Comparison of ENCODE assay signal across 7 mouse cellular contexts in the genomic region with DNA sequence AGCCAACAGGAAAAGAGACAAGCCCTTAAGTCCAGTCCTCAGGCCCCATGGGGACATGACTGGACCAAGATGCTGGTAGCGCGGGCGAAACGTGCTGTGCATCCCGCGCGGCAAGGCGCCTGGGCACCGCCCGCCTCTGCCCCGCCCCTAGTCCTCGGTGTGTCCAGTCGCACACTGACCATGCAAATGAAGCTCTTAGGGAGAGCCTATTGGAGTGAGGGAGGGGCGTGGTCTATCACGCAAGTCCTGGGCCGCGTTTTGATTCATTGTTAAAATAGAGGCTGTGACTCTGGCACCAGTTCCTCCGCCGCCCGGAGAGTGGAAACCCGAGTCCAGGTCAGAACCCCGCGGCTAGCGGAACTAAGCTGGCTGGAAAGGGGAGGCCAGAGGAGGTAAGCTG. TPM values are rescaled to one million over a fixed set of nuclear protein-coding genes. Genes with fewer than 3 reads are reported as not detected.
DNase-seq lines count a peak whose midpoint lies in the region; ATAC-seq and TF ChIP-seq lines count a peak whose summit lies in the region.

TSS of gene Triobp (plus strand) at position 68 of the 400 bp plus-strand sequence.

- TF ChIP-seq POLR2A in small intestine, adult 2 months (IDR thresholded peaks at IDR 0.05; ENCODE audit: low read depth, low read length), result no peak

- H3K4me1 ChIP-seq in intestine, embryonic 15.5 days (replicated peaks), result peaks cover 13% of the 10 kb centered on the region
- H3K4me1 ChIP-seq in midbrain, embryonic 11.5 days (ENCODE audit: control insufficient read depth, insufficient read depth, low read length), result peaks cover 10% of the 10 kb centered on the region; the same call in 1 of the 2 replicates
- H3K4me1 ChIP-seq in small intestine, adult 2 months (ENCODE audit: control insufficient read depth, insufficient read depth, insufficient read length, low read length), result peaks cover 4% of the 10 kb centered on the region; the same call in 1 of the 2 replicates

- TF ChIP-seq CTCF in small intestine, adult 2 months (IDR thresholded peaks at IDR 0.05; ENCODE audit: extremely low read depth, insufficient read length, insufficient replicate concordance, low read depth, low read length), result no peak

- peak; percentile 90 for DNase-seq in adrenal gland, postnatal 10 days
- peak; percentile 90 for DNase-seq in embryo, embryonic 9.5 days (ENCODE audit: extremely low spot score)
- peak; percentile 70 to 83 for DNase-seq in gastrocnemius, postnatal 36 days
- DNase-seq in left cerebral cortex, postnatal 4 days, result peak; percentile 91
- peak; percentile 97 for DNase-seq in midbrain, embryonic 11.5 days (ENCODE audit: low spot score, missing footprints)

- WGBS in intestine, embryonic 15.5 days, result under 1% methylated on average over 24 of the region's 24 CpGs
- WGBS in midbrain, embryonic 11.5 days, result under 1% methylated on average over 24 of the region's 24 CpGs
- under 1% methylated on average over 24 of the region's 24 CpGs for WGBS in small intestine, adult 2 months

- H3K9ac ChIP-seq in intestine, embryonic 15.5 days, result peak within 1 kb of the TSS; percentile 48
- peak within 1 kb of the TSS; percentile 85 for H3K9ac ChIP-seq in midbrain, embryonic 11.5 days (ENCODE audit: low read length)

- no peaks in the 10 kb centered on the region for H3K36me3 ChIP-seq in intestine, embryonic 15.5 days
- H3K36me3 ChIP-seq in midbrain, embryonic 11.5 days (ENCODE audit: control insufficient read depth, insufficient read depth, low read length), result no peaks in the 10 kb centered on the region; the same call in 1 of the 2 replicates
- no peaks in the 10 kb centered on the region for H3K36me3 ChIP-seq in small intestine, adult 2 months (ENCODE audit: control insufficient read depth, insufficient read depth, low read length)

- intact Hi-C loops in gastrocnemius, postnatal 36 days (cut with DNase I), result no loop called here
- intact Hi-C loops in left cerebral cortex, postnatal 4 days (cut with DNase I), result no loop called here

- H3K27me3 ChIP-seq in intestine, embryonic 15.5 days (replicated peaks), result no peaks in the 10 kb centered on the region
- H3K27me3 ChIP-seq in midbrain, embryonic 11.5 days (ENCODE audit: control insufficient read depth, insufficient read depth, low read length), result peaks cover 4% of the 10 kb centered on the region
- peaks cover 13% of the 10 kb centered on the region for H3K27me3 ChIP-seq in small intestine, adult 2 months (ENCODE audit: control insufficient read depth, insufficient read depth, low read length)

- no peak within 1 kb of the TSS for H3K27ac ChIP-seq in intestine, embryonic 15.5 days
- H3K27ac ChIP-seq in midbrain, embryonic 11.5 days (ENCODE audit: low read depth, low read length), result peak within 1 kb of the TSS; percentile 52
- H3K27ac ChIP-seq in small intestine, adult 2 months (ENCODE audit: insufficient read depth, low read depth, low read length), result no peak within 1 kb of the TSS

- peak within 1 kb of the TSS; percentile 44 for H3K4me3 ChIP-seq in intestine, embryonic 15.5 days (replicated peaks)
- H3K4me3 ChIP-seq in midbrain, embryonic 11.5 days (ENCODE audit: low read depth, low read length), result peak within 1 kb of the TSS; percentile 56
- H3K4me3 ChIP-seq in small intestine, adult 2 months (ENCODE audit: low read depth, low read length), result peak within 1 kb of the TSS; percentile 41

- peak within 1 kb of the TSS; percentile 91 for H3K4me2 ChIP-seq in intestine, embryonic 15.5 days (replicated peaks)
- H3K4me2 ChIP-seq in midbrain, embryonic 11.5 days, result peak within 1 kb of the TSS; percentile 86

- H3K9me3 ChIP-seq in intestine, embryonic 15.5 days, result no peaks in the 10 kb centered on the region
- no peaks in the 10 kb centered on the region; the same call in 1 of the 2 replicates for H3K9me3 ChIP-seq in midbrain, embryonic 11.5 days (ENCODE audit: control insufficient read depth, low read length)

- ATAC-seq in intestine, embryonic 15.5 days, result peak; percentile 98
- ATAC-seq in midbrain, embryonic 11.5 days (ENCODE audit: low FRiP score), result peak; percentile 98

RNA-seq across cellular contexts. Expression of gene Triobp, which starts in this region (rescaled TPM):
- total RNA-seq in adrenal gland, postnatal 10 days (2021), result 10 to 100 TPM; 87.8 to 88.2 TPM
- 10 to 100 TPM; 35.6 to 42.3 TPM for total RNA-seq in gastrocnemius, postnatal 36 days (2021)
- polyA plus RNA-seq in intestine, embryonic 15.5 days (2015; fragmentation: Nextera tagmentation; extraction: Ambion mirVana), result 51.5 and 53.1 TPM in 2 replicates
- total RNA-seq in left cerebral cortex, postnatal 4 days (2021), result 100 to 1,000 TPM in 1 of 2 experiments, 10 to 100 TPM in 1; 98.7 to 106 TPM
- polyA plus RNA-seq in midbrain, embryonic 11.5 days (2014; fragmentation: Nextera tagmentation; extraction: Ambion mirVana), result 33.2 and 34.8 TPM in 2 replicates
- polyA plus RNA-seq in small intestine, adult 2 months (2012; rRNA removed), result 43.3 and 123 TPM in 2 replicates
